Mouse (Mus musculus) effector memory CD4-positive, alpha-beta T cell, adult 7 months (primary cell): ENCODE results near the gene 4930402F06Rik. TPM values are rescaled to one million over a fixed set of nuclear protein-coding genes. Genes with fewer than 3 reads are reported as not detected.

ENCODE experiments used
- polyA plus RNA-seq: library from polyadenylated mRNA; unstranded; fragments of 100-300 nt; shearing (Covaris generic); gene quantifications from one replicate; pipeline ENCODE4 v1.2.1, GENCODE M21; 2017

The 4930402F06Rik gene
- not detected for polyA plus RNA-seq

GRCm38 (mm10) chr2:35397096-35397495, at the start of gene 4930402F06Rik:
Gene 4930402F06Rik, minus strand, starts transcription at chr2:35397175.

GRCm38 (mm10) chr2:35367629-35368028, 29.3 kb downstream of the 4930402F06Rik start, which contains the start of gene 4930568D16Rik:
Gene 4930568D16Rik, minus strand, starts transcription at chr2:35367729.

GRCm38 (mm10) chr2:35336388-35337280, 60.3 kb downstream of the 4930402F06Rik start, which contains the start of gene Stom:
Gene Stom, minus strand, starts transcription at chr2:35336976.

Other genes starting within 250 kb of the 4930402F06Rik start
- gene Rab14, start 196.1 kb downstream of the 4930402F06Rik start, polyA plus RNA-seq, result 221 TPM
- 4.0 TPM for gene Gsn, start 140.8 kb downstream of the 4930402F06Rik start, polyA plus RNA-seq
- gene Stom, start 60.2 kb downstream of the 4930402F06Rik start, polyA plus RNA-seq, result 0.26 TPM
- gene 4930568D16Rik, start 29.4 kb downstream of the 4930402F06Rik start, polyA plus RNA-seq, result not detected
- 8.4 TPM for gene Ggta1, start 66.1 kb upstream of the 4930402F06Rik start, polyA plus RNA-seq
- gene Dab2ip, start 161.1 kb upstream of the 4930402F06Rik start, polyA plus RNA-seq, result 0.18 TPM